Mouse (Mus musculus) embryonic stem cell, embryonic (primary cell): ENCODE data around the gene Mrgpra3.

Experiments
- CTCF ChIA-PET, 4 experiments: fragments of 300-600 bp in 2 of 4; fragments of 350-600 bp in 2 of 4; sonication (Branson Sonifier 250); formaldehyde crosslinking; loops; one replicate each; lab custom pipeline; 2022; ENCODE audit warnings: inconsistent platforms in 2 of 4; lab: Charles Lee
- POLR2A ChIA-PET, 4 experiments: fragments of 300-600 bp in 2 of 4; fragments of 350-600 bp in 2 of 4; sonication (Branson Sonifier 250); formaldehyde crosslinking; loops; one replicate each; lab custom pipeline; 2022; ENCODE audit warnings: antibody characterized with exemption in 4 of 4, inconsistent platforms in 1 of 4; lab: Charles Lee

Gene Mrgpra3

GRCm38 (mm10) chr7:47601272-47601671, at the start of gene Mrgpra3:
Gene Mrgpra3, minus strand, starts transcription at chr7:47601372.
- ChIA-PET POLR2A (no interaction called here), CTCF (no interaction called here)
